Mouse (Mus musculus) kidney, postnatal 4 days (tissue): ENCODE measurements around the gene Krba1.

Source experiments
- DNase-seq, 2 experiments: peaks; one replicate each; pipeline ENCODE4 v3.0.0; 2021; ENCODE audit warnings: mixed read lengths in 2 of 2

Krba1 gene

DNA sequence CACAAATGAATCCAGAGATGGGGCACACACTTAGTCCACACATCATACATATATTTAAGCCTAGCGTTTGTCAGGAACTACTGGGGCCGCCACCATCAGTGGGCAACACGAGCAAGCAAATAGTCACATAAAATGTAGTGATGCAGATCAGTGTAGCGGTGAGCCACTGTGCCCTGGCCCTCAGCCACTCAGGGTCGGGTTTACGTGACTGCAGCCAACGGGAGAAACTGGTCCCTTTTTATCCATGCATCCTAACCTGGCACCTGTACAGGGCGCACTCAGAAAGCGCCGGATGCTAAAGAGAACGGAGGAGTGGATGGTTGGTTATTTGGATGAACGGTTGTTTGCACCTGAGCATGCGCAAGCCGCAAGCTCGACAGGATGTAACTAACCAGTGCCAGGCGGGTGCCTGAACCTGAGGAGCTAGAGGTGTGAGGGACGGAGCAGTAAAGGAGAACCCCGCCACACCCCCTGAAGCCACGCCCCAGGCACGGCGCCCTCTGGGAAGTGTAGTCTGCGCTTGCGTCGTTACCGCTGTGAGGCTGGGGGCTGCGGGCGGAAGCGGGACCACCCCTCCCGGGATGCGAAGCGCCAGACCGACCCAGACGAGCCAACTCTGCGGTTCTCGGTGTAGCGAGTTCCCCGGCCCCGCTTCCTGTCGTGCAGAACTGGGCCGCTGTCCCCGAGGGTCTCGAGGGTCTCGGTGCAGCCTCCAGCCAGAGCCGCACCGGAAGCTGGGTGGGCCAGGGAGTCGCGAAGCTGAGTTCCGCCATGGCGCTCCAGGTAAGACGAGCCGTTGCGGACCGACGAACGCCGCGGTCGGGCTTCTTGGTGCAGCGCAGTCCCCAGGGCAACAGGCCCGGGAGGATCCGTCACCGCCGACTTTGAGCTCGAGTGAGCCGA is at the start of gene Krba1:
TSS of gene Krba1 (plus strand) at position 482 of the 903 bp plus-strand sequence.
- peak; percentile 92 to 94 for DNase-seq

DNA sequence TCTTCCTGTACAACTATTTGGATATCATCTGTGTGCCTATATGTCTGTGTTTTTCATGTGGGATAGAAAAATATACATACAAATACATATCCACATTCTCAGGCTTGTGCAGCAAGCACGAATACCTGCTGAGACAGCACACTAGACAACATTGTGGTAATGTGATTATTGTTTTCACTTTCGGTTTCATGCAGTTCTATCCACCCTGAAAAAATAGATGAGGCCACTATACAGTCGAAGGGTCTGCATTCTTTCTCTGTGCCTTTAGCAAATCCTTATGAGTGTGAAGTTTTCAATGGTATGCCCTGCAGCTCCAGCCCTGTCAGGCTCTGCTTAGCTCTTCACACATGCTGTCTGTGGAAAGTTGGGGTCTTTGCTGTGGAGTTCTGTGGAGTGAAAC is 36.5 kb upstream of the Krba1 start:
- no peak for DNase-seq

DNA sequence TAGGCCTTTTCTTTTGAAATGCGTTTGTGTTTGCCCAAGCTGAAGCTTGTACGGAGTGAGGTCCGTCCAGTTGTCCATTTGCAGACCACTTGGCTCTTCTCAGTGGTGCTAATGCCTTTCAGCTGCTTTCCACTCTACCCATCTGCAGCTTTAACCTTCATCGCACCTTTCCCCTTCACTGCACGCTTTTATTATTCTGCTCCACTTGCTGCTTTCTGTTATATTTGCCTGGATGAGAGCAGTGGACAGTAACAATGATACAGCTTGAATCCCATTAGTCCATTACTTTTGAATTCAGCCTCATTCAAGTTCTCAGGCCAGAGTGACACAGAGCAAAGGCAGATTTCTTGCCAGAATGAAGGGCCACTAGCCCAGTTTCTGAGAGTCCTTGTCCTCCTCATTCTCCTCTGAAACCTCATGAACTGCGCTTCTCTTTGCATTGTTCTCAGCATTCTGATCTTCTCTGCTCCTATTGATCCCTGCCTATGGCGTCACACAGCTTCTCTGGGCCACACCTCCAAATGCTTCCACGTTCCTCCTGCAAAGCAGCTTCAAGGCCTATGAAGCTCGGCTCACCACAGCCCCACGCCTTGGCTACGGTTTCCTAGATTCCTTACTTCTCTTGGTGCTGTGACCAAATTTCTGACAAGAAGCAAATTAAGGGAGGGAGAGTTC is 28.9 kb upstream of the Krba1 start:
- no peak for DNase-seq

DNA sequence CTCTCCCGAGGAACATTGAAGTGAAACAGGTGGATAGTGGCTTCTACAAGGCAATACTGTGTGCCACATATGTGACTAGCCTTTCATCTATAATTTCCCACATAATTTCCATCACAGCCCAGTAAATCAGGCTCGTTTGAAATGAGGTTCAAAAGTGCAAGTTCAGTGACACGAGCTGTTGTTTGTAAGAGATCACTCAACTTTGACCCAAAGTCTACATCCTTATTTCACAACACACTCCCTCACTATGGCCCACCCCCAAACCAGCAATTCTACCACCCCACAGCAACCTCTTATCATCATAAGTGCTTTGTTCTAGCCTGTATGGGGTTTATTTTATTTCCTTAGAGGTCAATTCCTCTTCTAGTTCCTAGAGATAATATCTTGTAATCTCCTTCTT is 7.2 kb upstream of the Krba1 start:
- DNase-seq: no peak

DNA sequence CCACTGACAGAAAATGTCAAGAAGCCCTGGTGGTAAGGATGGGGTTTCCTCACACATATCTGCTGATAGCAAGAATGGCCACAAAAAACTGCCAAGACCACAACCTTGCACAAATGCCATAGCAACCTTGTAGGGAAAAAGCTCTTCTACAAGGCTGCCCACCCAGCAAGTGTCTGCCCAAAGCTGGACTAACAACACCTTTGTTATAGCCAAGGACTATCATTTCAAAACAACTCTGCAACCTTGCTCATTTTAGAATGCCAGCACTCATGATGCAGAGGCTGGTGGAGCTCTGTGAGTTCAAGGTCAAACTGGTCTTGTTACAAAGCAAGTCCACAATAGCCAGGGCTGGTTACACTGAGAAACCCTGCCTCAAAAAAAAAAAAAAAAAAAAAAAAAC is 1.6 kb upstream of the Krba1 start:
- DNase-seq: no peak

DNA sequence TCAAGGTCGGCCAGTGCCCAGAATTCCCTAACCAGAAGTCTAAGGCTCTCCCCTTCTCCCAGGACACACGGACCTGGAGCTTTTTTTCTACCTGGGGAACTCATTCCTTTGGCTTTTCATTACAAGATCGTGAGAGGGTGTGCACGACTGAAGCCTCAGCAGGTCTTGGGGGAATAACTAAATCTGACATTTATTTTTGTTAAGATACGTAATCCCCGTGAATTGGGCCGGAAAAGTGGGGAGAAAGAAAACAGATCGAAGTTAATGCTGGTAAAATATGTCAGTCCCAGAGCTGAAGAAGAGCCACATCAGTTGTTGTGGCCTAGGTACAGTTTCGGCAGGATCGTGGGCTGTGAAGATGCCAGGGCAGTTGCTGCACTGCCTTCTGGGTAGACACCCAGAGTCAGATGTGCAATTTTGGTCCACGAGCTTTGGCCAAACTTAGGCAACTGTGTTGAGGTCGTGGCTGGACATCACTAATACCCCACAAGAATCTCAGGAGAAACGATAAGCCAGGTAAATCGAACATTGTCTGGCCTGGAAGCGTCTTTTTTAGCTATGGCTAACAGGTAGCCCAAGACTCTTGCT is 716 bp downstream of the Krba1 start:
- no peak for DNase-seq

DNA sequence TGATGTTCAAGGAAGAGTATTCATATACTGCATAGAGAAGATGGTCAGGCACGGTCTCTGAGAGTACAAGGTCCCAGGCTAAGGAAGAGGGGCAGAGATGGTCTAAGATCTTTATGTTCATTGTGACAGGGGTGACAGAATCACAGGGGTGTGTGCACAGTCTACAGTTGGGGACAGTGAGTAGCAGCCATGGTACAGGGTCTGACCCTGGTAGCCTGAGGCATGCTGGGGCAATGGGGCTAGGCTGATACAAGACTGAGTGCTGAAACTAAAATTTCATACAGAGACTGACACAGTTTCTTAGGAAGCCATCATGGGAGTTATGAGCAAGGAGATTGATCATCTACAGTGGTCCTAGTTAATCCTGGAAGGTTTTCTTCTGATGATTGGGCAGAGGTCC is 1.3 kb downstream of the Krba1 start:
- no peak for DNase-seq

DNA sequence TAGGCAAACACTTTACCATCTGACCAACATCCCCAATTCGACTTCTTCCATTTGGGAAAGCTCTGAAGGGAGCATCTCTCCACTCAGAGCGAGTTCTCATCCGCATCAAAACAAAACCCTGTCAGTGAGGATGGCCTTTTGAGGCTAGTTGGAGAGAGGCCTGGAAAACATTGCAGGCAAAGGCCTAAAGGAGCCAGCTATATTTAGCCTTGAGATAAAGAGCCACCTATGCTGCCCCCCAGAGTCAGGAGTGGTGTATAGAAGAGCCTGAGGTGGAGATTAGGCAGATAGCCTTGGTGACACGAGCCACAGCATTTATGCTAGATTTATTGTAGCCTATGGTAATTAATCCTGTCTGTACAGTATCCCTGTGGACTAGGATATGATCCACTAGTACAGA is 1.9 kb downstream of the Krba1 start:
- peak; percentile 47 to 59 for DNase-seq

DNA sequence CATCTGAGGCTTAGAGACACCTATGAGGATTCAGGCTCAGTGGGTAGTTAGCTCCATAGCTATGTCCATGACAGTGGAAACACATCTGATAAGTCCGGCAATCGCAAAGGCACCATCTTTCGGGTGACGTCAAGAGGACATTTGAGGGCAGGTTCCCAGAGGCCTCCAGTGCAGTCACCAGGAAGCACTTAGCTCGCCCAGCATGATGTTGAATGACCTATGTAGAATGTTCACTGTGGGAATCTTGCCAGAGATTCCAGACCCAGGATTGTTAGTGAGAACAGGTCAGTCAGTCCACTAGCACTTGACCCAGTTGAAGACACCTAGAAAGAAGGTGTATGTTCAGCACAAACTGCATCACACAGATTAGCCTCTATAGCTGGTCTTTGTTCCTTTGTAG is 4.5 kb downstream of the Krba1 start:
- no peak for DNase-seq

DNA sequence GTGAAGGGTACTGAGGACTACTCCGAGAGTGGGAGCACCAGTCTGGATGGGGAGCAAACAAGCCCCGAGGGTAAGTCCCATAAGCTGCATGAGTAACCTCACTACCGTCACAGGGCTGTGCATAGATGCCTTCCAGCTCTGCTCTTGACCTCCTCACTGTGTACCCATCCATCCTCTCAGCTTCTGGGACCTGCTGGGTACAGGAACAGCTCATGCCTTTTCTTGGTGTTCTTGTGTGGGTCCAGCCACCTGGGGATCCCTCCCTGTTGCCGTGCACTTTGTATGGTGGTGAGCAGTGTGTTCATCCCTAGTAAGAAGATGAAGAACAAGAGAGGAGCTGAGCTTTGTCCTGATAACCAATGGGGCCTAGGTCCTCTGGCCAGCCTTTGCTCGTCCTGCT is 8.7 kb downstream of the Krba1 start:
- no peak for DNase-seq

DNA sequence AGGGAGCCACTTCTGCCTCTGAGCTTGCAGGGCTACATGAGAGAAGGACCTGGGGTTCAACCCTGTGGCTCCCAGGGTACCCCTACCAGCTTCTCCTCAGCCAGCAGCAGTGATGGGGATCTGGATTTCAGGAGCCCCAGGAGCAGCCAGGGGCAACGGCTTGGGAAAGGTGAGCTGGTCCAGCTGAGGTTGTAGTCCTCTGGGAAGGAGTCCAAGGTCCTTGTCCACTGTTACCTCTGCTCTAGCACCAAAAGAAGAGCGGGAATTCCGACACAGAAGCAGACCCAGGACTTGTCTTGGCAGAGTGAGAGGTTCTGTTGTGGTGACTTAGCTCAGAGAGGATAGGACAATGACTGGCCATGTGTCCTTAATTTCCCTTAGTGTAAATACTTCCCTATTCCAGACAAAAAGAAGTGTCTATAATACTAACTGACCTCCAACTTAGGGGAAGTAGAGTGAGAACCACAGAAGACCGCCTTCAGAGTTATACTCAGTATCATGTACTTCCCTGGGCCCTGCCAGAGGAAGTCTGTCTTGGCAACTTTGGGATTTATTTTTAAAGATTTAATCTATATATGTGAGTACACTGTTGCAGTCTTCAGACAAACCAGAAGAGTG is 14.4 kb downstream of the Krba1 start:
- DNase-seq: no peak

DNA sequence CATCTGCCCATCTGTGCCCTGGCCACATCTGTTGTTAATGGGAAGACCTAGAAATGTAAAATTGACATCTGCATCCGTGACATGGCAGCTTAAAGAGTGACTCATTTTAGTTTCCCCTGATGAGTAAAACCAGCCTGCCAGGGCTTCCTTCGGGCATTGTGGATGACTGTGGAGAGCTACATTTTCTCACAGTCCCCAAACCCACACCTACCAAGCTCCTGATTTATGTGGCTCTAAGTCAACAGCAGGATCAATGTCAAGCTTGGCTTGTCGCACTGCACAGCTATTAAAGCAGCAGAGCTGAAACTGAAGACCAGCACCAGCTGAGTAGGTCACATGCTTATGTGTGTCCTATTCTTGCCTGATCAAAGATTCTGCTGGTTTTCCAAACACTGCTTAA is 15.2 kb downstream of the Krba1 start:
- peak in 1 of 2 experiments; percentile 7 for DNase-seq

DNA sequence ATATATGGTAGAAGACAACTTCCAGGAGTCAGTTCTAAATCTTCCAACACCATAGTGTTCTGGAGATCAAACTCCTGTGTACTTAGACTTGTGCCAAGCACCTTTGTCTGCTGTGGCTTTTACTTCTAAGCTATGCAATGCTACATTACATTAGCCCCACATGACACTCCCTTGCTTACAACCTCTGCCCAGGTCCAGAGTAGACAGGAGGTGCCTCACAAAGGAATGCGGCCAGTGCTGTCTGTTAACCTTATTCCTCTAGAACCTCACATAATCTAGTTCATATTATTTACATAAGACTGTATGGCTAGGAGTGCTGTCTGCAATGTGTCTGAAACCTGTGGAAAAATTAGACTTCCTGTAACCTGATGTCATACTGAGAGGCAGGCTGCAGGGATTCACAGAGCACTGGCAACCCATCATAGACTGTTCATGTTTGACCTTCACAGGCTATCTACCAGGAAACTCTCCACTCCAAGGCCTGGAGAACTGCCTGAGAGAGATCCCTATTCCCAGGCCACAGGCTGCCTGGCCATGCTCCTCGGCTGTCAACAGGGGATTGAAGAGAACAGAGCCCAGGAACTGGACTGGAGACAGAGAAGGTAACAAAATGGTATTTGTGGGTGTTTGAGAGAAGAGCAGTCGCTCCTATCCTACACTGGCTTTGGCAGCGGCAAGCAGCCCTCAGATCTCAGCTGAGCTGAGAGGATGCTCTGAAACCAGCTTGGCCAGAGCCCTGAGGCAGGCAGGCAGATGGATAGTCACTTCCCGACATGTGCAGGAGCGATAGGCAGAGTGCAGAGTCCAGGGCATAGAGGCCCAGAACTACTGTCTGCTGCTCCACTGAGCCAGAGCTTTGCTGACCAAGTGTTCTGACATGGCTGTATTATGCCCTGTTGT is 16.1 kb downstream of the Krba1 start:
- peak in 1 of 2 experiments; percentile 11 for DNase-seq

DNA sequence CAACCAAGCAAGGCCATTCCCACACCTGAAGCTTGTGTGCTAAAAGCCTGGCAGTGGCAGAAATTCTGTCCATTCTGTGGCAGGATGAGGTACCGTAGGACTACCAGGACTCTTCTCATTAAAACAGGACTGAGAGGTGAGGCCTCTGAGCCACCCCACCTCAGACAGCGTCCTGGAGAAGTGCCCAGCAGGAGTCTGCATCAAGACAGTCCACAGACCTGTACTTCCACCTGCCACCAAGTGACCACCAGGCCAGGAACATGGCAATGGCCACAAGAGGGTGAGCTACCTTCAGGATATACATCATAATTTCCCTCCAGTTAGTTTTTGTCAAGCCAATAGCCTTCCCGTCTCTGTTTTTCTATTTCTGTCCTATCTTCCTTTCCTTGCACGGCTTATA is 16.8 kb downstream of the Krba1 start:
- DNase-seq: no peak

DNA sequence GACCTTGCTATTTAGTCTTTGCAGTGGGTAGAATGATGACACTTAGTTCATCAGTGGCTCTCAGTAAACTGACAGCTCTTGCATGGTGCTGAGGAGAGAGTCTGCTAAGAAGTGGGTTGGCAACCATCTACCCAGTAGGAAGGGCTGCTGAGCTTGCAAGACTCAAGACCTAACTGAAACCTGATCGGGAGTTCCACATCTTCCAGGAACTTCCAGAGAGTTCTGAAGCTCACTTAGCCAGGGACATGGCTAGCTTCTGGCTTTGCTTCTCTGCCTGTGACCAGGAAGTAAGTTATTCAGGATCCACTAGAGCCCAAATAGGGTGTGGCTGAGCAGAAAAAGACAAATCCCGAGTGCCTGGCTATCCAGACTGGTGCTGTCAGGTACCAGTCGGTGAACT is 17.3 kb downstream of the Krba1 start:
- no peak for DNase-seq

DNA sequence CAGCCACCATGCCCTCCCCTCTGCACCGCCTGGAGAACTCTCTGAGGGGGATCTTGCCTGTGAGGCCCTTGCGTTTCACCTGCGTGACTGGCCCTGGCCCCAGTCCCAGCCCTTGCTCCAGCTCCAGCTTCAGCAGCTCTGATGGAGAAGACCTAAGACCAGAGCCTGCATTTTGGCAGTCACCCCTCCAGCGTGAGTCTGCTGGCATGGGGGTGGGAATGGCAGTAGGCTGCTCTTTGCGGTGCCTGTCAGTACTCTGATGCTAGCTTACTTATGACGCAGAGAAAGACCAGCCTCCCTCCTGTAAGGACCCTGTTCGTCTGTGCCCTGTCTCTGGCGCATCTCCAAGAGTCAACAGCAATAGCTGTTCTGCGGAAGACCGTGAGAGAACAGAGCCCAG is 17.7 kb downstream of the Krba1 start:
- no peak for DNase-seq

DNA sequence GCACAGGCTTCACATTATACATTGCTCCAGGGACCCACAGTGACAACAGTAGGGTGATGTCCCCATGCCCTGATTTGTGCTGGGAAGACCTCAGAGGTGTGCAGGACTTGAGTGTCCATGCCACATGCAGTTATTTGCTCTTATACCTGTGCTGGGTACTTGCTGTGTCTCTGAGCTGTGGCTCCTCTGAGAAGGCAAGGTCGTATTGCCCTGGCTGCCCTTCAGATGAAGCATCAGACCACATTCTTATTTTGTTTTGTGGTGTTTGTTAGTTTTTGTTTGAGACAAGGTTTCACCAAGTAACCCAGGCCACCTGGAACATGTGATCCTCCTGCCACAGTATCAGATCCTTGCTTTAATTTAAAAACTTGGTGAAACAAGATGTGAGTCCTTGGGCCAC is 19.5 kb downstream of the Krba1 start:
- no peak for DNase-seq

DNA sequence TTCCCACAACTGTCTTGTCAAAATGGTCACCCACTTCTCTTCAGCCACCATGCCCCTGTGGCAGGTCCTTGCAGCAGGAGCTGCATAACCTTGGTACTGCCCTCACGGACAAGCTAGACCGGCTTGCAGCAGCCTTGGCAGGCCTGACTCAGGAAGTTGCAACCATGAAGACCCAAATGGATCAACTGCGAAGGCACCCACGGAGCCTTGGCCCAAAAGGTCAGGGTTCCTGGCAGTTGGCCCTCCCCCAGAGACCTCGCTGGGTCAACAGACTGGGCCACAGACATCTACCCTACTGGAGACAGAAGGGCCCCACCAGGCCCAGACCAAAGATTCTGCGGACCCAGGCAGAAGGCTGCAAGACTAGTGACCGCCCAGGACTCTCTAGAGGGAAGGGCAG is 20.2 kb downstream of the Krba1 start:
- DNase-seq: no peak

DNA sequence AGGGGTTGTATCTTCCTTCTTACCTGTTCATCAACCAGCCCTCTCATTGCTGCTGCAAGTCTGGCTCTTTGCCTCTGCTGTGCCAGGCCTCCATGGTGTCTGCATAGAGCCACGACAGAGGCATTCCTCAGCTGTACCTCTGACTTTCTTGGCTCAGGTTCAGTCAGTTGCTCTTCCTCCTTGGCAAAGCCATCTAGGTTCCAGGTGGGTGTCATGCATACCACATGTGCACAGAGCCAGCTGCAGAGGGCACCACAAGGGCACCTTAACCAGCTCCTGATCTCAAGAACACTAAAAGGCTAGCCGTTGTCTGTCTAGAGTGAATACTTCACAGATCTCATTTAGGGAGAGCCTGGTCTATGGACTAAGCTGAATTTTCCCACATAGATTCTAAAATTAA is 21.1 kb downstream of the Krba1 start:
- DNase-seq: no peak

DNA sequence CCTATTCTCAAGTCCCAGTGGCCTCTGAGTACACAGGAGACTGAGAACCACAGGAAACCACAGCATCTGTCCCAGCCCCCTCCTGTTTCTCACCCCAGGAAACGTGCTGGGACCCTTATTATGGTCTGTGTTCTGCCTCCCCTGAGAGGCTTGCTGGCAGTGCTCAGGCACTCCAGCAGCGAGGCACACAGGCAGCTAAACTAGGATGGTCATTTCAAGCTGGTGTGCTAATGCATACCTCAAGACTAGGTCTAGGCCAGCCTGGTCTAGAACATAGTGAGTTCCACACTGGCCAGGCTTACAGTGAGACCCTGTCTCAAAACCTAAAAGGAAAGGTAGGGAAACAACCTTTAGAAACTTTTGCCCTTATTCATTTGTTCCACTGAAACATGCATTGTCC is 25.3 kb downstream of the Krba1 start:
- DNase-seq: no peak

DNA sequence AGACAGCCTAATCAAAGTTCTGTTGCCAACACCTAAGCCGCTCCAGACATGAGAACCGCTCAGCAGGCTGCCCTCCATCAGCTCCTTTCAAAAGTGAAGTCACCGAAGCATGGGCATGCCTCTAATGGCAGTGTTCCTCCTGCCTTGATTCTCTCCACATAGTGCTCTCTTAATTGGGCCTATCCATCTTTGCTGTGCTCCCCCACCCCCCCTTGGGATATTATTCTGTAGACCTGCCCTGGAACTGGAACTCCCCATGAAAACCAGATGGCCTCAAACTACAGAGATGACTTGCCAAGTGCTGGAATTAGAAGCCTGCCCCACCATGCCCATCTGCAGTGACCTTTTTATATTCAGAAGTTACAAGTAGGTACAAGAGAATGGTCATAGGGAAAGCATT is 27.9 kb downstream of the Krba1 start:
- no peak for DNase-seq

DNA sequence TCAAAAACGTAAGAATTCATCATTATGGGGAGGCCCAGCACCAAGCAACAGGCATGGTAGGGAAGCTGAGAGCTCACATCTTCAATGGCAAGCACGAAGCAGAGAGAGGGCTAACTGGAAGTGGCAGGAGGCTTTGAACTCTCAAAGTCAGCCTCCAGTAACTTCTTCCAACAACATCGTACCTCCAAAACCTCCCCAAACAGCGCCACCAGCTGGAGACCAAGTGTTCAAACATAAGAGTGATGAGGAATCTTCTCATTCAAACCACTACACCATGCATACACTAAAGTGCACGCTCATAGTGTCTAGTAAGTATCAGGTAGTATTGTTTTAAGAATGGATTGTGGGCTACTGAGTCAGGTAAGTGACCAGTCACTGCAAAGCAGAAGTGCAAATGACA is 28.7 kb downstream of the Krba1 start:
- DNase-seq: no peak

DNA sequence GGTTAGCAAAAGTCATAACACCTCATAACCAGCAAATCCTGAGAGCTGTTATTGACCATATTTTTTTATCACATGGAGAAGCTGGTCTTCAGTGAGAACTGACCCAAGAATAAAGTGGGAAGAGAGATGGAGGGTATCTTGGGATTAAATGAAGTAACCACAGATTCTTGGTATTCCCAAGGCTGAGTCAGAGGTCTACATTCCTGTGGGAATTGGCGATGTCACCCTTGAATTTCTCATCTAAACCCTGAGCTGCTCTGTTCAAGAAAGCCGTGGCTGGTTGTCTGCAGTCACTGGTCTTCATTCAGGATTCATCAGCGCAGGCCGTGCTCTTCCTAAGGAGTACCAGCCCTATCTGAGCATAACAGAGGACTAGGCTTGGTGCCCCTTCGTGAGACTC is 31.6 kb downstream of the Krba1 start:
- DNase-seq: no peak
